Mouse (Mus musculus) embryonic fibroblast, embryonic 13.5 days (primary cell): ENCODE results near the gene Fam78b. TPM values are rescaled to one million over a fixed set of nuclear protein-coding genes. Genes with fewer than 3 reads are reported as not detected.

Experiments
- H3K27ac ChIP-seq: 2 replicates; pipeline ENCODE4 v1.5.1; 2012; ENCODE audit warnings: low read length, control low read depth, inconsistent platforms; ENCODE audit not compliant: insufficient read depth
- H3K4me1 ChIP-seq: 2 replicates; pipeline ENCODE4 v1.6.1; 2011; ENCODE audit warnings: low read length; ENCODE audit not compliant: control insufficient read depth, insufficient read depth
- H3K4me3 ChIP-seq: 2 replicates; pipeline ENCODE4 v1.5.1; 2011; ENCODE audit warnings: mild to moderate bottlenecking, control low read depth, low read length; ENCODE audit not compliant: insufficient read depth
- CTCF ChIP-seq: IDR thresholded peaks from 2 replicates; pipeline ENCODE4 v1.5.1; 2011; ENCODE audit warnings: mild to moderate bottlenecking, control low read depth, low read length, moderate library complexity, borderline replicate concordance; ENCODE audit not compliant: insufficient read depth
- POLR2A ChIP-seq: IDR thresholded peaks from 2 replicates; pipeline ENCODE4 v1.6.1; 2011; ENCODE audit warnings: low read depth, mild to moderate bottlenecking, control low read depth, low read length, moderate library complexity
- polyA plus RNA-seq: library from polyadenylated mRNA; stranded (reverse); fragments of >200 nt; gene quantifications from 2 replicates; pipeline ENCODE4 v1.2.4, GENCODE M21; 2011; ENCODE audit warnings: low read depth; ENCODE audit not compliant: missing spikeins, insufficient read length

Gene Fam78b
- polyA plus RNA-seq, 1 experiment: 1.9 TPM

DNA sequence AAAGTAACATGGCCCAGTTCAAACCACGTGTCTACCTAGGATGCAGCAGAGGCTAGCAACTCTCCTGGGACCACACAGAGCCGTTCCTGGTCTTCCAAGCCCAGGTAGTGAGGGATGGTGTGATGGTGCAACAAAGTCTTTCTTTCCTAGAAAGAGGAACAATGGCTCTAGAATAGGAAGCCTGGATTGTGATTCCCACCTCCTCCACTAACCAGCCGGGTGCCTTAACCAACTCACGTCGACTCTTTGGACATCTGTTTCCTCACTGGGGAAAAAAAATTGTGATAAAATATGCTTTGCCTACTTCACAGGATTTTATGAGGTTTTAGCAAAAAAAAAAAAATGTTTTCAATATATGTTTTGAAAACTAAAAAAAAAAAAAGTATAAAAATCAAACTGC lies 134.5 kb downstream of the Fam78b start:
- TF ChIP-seq POLR2A (no peak), CTCF (no peak)
- H3K4me1 ChIP-seq: no peaks in the 10 kb centered on the region

More for the DNA sequence above, 134.5 kb downstream of the Fam78b start:
- Histone ChIP-seq H3K27ac (no peak overlapping the region), H3K4me3 (no peak overlapping the region)
